Mouse (Mus musculus) liver, adult 2 months (tissue): ENCODE data around the gene Ablim2.

ENCODE experiments used
- CTCF ChIP-seq: fragments of 200-500 bp; IDR thresholded peaks from 2 replicates; pipeline ENCODE4 v1.5.1; 2011; ENCODE audit warnings: low read depth, low read length, control low read depth
- POLR2A ChIP-seq: fragments of 200-500 bp; IDR thresholded peaks from 2 replicates; pipeline ENCODE4 v1.6.1; 2011; ENCODE audit warnings: low read length, control low read depth; ENCODE audit not compliant: insufficient read depth; ENCODE audit errors: extremely low read depth

DNA sequence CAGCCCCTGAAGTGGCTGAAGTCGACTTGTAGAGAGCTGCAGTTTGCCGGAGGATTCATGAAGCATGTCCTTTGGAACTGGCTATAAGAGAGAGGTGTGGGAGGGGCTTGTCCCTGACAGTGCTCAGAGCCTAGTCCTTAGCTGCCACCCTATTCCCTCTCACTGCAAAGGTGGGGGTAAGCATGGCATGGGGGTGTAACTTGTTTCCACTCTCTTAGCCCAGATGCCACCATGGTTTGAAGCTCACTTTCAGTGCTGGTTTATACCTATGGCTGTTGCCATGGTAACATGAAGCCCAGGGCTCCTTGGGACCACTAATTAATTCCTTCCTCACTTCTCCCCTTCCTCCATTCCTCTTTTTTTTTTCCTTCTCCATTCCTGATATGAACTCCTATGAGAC is 57.4 kb downstream of the Ablim2 start:
- TF ChIP-seq POLR2A, result no peak
- TF ChIP-seq CTCF, result no peak
